Mouse (Mus musculus) embryo, embryonic 11.5 days (tissue): Measurements from ENCODE around the gene Rras.
A peak's percentile ranks its signal among the peaks of the same experiment; 100 is the strongest.

ENCODE experiments used
- DNase-seq: peaks from one replicate; pipeline ENCODE4 v3.0.0-alpha.2; 2012; ENCODE audit warnings: low read depth, low spot score

Gene Rras

GRCm38 (mm10) chr7:45052181-45052861 lies 34.6 kb downstream of the Rras start:
- no peak for DNase-seq

- peak; percentile 51 for DNase-seq
Observed at GRCm38 (mm10) chr7:45052862-45053116, 35.0 kb downstream of the Rras start, which contains the start of gene Prr12. Prr12 (minus strand) TSS chr7:45052881.

- peak; percentile 59 for DNase-seq
Observed at GRCm38 (mm10) chr7:45053117-45053930, 35.6 kb downstream of the Rras start.

- peak; percentile 93 for DNase-seq
Observed at GRCm38 (mm10) chr7:45053931-45054510, 36.3 kb downstream of the Rras start.

- no peak for DNase-seq
Observed at GRCm38 (mm10) chr7:45056329-45056971, 38.7 kb downstream of the Rras start.

- no peak for DNase-seq
Observed at GRCm38 (mm10) chr7:45056972-45057348, 39.2 kb downstream of the Rras start.

GRCm38 (mm10) chr7:45058607-45059571 lies 41.1 kb downstream of the Rras start:
- DNase-seq, result no peak

- DNase-seq, result no peak
Observed at GRCm38 (mm10) chr7:45060632-45061122, 42.9 kb downstream of the Rras start.

GRCm38 (mm10) chr7:45061532-45062075 lies 43.8 kb downstream of the Rras start:
- no peak for DNase-seq

- DNase-seq, result peak; percentile 94
Observed at GRCm38 (mm10) chr7:45062239-45062835, 44.6 kb downstream of the Rras start, which contains the start of the genes Nosip and Prrg2. Nosip (plus strand) TSS chr7:45062429. Prrg2 (minus strand) TSS chr7:45062677.

- no peak for DNase-seq
Observed at GRCm38 (mm10) chr7:45067190-45067999, 49.6 kb downstream of the Rras start.

GRCm38 (mm10) chr7:45068000-45068318 lies 50.2 kb downstream of the Rras start:
- DNase-seq, result peak; percentile 55

- DNase-seq, result no peak
Observed at GRCm38 (mm10) chr7:45069671-45070070, 51.9 kb downstream of the Rras start.
